Mouse (Mus musculus) stomach, embryonic 16.5 days (tissue): ENCODE measurements around the gene Fibp. TPM values are rescaled to one million over a fixed set of nuclear protein-coding genes. Genes with fewer than 3 reads are reported as not detected.

Experiments used
- ATAC-seq: fragments of 200-750 bp; cut with Nextera tagmentation; 2 replicates; pipeline ENCODE4 v1.8.0; 2017; ENCODE audit warnings: moderate number of reproducible peaks, moderate TSS enrichment; ENCODE audit not compliant: insufficient read depth, low FRiP score
- H3K27ac ChIP-seq: fragments of 300-500 bp; sonication (generic); 2 replicates; pipeline ENCODE4 v1.5.1; 2014; ENCODE audit warnings: low read length
- H3K27me3 ChIP-seq: fragments of 300-500 bp; sonication (generic); 2 replicates; pipeline ENCODE4 v1.6.1; 2014; ENCODE audit warnings: low read length, control low read depth, mixed read lengths; ENCODE audit not compliant: control insufficient read depth, insufficient read depth
- H3K36me3 ChIP-seq: fragments of 300-500 bp; sonication (generic); 2 replicates; pipeline ENCODE4 v1.6.1; 2014; ENCODE audit warnings: low read length; ENCODE audit not compliant: control insufficient read depth, insufficient read depth
- H3K4me1 ChIP-seq: fragments of 300-500 bp; sonication (generic); 2 replicates; pipeline ENCODE4 v1.6.1; 2014; ENCODE audit warnings: low read length, control low read depth, mixed read lengths; ENCODE audit not compliant: control insufficient read depth, insufficient read depth
- H3K4me2 ChIP-seq: fragments of 300-500 bp; sonication (generic); 2 replicates; pipeline ENCODE4 v1.6.1; 2014; ENCODE audit warnings: low read depth, low read length, mixed read lengths
- H3K4me3 ChIP-seq: fragments of 300-500 bp; sonication (generic); replicated peaks from 2 replicates; pipeline ENCODE4 v1.5.1; 2014; ENCODE audit warnings: mild to moderate bottlenecking, low read length
- H3K9ac ChIP-seq: fragments of 300-500 bp; sonication (generic); 2 replicates; pipeline ENCODE4 v1.6.1; 2014; ENCODE audit warnings: low read length
- H3K9me3 ChIP-seq: fragments of 300-500 bp; sonication (generic); replicated peaks from 2 replicates; pipeline ENCODE4 v1.6.1; 2016; ENCODE audit warnings: low read length, control low read depth; ENCODE audit not compliant: control insufficient read depth
- WGBS: fragments of 180-500 bp; shearing (Covaris S2); extraction: QIAGEN DNeasy Blood & Tissue Kit; methylation state at CpG from one replicate; pipeline ENCODE4 v1.1.7; 2014; 5-methylcytosine and 5-hydroxymethylcytosine counted together
- polyA plus RNA-seq: library from polyadenylated mRNA; unstranded; fragments of >200 nt; fragmentation: Nextera tagmentation; extraction: Ambion mirVana; gene quantifications from 2 replicates; pipeline ENCODE4 v1.2.1, GENCODE M21; 2015

Fibp gene
- polyA plus RNA-seq, 1 experiment from 2014 or later: 98.3 TPM

GRCm38 (mm10) chr19:5457746-5458442, 2.5 kb upstream of the Fibp start, which contains the start of gene Ccdc85b:
Ccdc85b (minus strand) TSS chr19:5457894.
- Histone ChIP-seq H3K4me1 (peaks cover 37% of the 10 kb centered on the region), H3K9me3 (no peaks in the 10 kb centered on the region), H3K27me3 (no peaks in the 10 kb centered on the region), H3K36me3 (peaks cover 7% of the 10 kb centered on the region), H3K27ac (peak within 1 kb of the TSS; percentile 91), H3K9ac (peak within 1 kb of the TSS; percentile 88), H3K4me3 (peak within 1 kb of the TSS; percentile 75), H3K4me2 (peak within 1 kb of the TSS; percentile 83)
- 11% methylated on average over 14 of the region's 14 CpGs for WGBS
- ATAC-seq: no peak

DNA sequence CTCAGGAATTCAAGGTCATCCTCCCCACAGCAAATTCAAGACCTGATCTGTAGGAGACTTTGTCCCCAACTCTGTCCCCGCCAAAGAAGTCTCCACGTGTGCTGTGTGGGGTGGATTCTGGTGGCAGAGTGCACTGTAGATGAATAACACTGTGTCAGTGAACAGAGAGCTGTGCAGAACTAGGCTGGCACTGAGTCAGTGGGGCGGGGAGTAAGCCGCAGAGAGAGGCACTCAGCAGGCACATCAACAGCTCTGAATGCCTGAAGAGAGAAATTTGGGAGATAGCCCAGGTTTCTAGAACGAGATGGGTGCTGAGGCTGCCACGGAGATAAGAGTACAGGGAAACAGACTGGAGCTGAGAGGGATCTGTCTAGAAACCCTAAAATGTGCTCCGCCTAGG, 1.4 kb upstream of the Fibp start:
- no peak for ATAC-seq
- Histone ChIP-seq H3K4me2 (no peak overlapping the region), H3K4me3 (no peak overlapping the region), H3K4me1 (peaks cover 40% of the 10 kb centered on the region), H3K27me3 (no peaks in the 10 kb centered on the region), H3K36me3 (peaks cover 18% of the 10 kb centered on the region), H3K9me3 (no peaks in the 10 kb centered on the region), H3K9ac (no peak overlapping the region), H3K27ac (no peak overlapping the region)
- 74% methylated on average over 7 of the region's 7 CpGs for WGBS

- no peak overlapping the region for H3K27ac ChIP-seq
- 28% methylated on average over 3 of the region's 3 CpGs for WGBS
- no peaks in the 10 kb centered on the region for H3K27me3 ChIP-seq
- H3K36me3 ChIP-seq: peaks cover 20% of the 10 kb centered on the region
- peak overlapping the region; percentile 82 for H3K9ac ChIP-seq
- no peaks in the 10 kb centered on the region for H3K9me3 ChIP-seq
- H3K4me1 ChIP-seq: peaks cover 41% of the 10 kb centered on the region
- peak overlapping the region; percentile 76 for H3K4me3 ChIP-seq
- no peak for ATAC-seq
- H3K4me2 ChIP-seq: peak overlapping the region; percentile 90
Observed at GRCm38 (mm10) chr19:5459896-5460295, 519 bp upstream of the Fibp start.

DNA sequence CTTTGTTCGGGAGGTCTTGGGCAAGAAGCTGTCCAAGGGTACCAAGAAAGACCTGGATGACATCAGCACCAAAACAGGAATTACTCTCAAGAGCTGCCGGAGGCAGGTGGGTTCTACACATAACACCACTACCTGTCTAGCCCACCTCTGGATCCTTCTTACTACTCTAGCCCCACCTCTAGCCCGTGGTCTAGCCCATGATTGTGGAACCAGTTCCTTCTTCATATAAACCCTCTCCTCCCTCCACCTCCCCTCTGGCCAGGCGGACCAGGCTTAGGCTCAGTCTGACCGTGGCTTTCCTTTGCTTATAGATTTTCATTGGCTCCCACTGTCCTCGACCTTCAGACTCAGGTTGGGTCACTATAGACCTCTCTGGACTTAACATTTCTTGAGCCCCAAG, 996 bp downstream of the Fibp start:
- Histone ChIP-seq H3K27ac (no peak overlapping the region), H3K9me3 (no peaks in the 10 kb centered on the region), H3K4me1 (peaks cover 26% of the 10 kb centered on the region), H3K4me2 (peak overlapping the region; percentile 90), H3K9ac (peak overlapping the region; percentile 82), H3K27me3 (no peaks in the 10 kb centered on the region), H3K4me3 (peak overlapping the region; percentile 76), H3K36me3 (peaks cover 29% of the 10 kb centered on the region)
- 88% methylated on average over 6 of the region's 6 CpGs for WGBS
- no peak for ATAC-seq

DNA sequence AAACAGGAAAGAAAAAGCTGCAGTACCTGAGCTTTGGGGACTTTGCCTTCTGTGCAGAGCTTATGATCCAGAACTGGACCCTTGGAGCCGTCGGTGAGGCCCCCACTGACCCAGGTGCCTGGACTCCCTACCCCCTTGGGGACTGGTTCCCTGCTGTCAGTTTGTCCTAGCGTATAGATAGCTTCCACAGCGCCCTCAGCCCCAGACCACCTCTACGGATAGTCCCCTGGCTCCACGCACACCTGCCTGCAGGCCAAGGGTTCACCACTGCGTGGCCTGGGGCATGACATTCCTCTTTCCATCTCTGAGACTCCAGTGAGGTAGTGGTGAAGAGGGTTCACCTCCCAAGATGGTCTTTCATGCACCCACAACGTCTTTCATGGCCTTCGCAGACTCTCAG, 2.8 kb downstream of the Fibp start:
- H3K4me2 ChIP-seq: no peak overlapping the region
- H3K27ac ChIP-seq: no peak overlapping the region
- no peaks in the 10 kb centered on the region for H3K27me3 ChIP-seq
- H3K4me1 ChIP-seq: peaks cover 19% of the 10 kb centered on the region
- H3K9ac ChIP-seq: no peak overlapping the region
- 88% methylated on average over 9 of the region's 9 CpGs for WGBS
- peaks cover 29% of the 10 kb centered on the region for H3K36me3 ChIP-seq
- H3K9me3 ChIP-seq: no peaks in the 10 kb centered on the region
- no peak for ATAC-seq
- H3K4me3 ChIP-seq: no peak overlapping the region

DNA sequence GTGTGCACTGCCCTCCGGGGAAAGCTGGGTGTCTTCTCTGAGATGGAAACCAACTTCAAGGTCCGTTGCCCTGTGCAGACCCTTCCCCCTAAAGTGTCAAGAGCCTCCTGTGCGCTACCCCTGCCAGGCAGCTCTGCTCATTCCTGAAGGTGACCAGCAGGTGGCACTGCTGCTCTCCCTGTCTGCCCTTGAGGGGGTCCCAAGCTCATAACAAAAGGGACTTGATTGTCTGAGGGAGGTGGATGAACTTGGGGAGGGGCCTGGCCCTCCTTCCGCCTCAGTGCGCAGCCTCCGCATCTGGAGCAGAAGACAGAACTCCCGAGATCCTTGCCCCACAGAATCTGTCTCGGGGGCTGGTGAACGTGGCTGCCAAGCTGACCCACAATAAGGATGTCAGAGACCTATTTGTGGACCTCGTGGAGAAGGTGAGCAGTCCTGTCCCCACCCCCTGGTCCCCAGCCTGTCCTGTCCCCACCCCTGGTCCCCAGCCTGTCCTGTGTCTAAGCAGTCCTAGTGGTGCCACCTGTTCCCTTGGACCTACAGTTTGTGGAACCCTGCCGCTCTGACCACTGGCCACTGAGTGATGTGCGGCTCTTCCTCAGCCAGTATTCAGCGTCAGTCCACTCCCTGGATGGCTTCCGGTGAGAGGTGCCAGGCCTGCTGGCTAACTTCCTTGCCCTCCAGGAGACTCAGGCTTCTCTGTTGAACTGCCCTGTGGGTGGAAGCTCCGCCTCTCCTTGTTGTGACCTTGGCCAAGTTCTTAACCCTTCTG, 3.6 kb downstream of the Fibp start:
- ATAC-seq: peak; percentile 15; the same call in 1 of the 2 replicates
- peak overlapping the region; percentile 14; the same call in 1 of the 2 replicates for H3K27ac ChIP-seq
- H3K4me2 ChIP-seq: peak overlapping the region; percentile 46
- 35% methylated on average over 15 of the region's 15 CpGs for WGBS
- no peaks in the 10 kb centered on the region for H3K27me3 ChIP-seq
- H3K4me1 ChIP-seq: peaks cover 17% of the 10 kb centered on the region
- H3K9ac ChIP-seq: peak overlapping the region; percentile 55
- H3K4me3 ChIP-seq: peak overlapping the region; percentile 25
- H3K36me3 ChIP-seq: peaks cover 29% of the 10 kb centered on the region
- no peaks in the 10 kb centered on the region for H3K9me3 ChIP-seq

DNA sequence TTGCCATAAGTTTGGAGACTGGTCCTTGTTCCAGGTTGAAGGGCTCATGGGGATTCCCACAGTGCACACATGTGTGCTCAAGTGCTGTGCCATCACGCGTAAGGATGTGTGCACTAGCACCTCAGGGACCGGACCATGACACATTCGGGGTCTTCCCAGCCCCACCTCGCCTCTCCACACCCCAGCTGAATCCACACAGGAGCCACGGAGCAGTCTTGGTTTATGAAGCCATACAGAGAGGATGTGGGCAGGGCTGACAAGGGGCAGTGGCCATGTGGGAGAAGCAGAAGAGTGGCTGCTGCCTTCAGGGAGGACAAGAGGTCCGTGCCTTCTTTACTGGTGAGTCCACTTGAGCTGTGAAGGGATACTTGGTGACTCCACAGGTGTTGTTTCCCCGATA, 4.6 kb downstream of the Fibp start:
- H3K4me2 ChIP-seq: no peak overlapping the region
- peaks cover 29% of the 10 kb centered on the region for H3K36me3 ChIP-seq
- no peak overlapping the region for H3K27ac ChIP-seq
- no peak overlapping the region for H3K4me3 ChIP-seq
- ATAC-seq: no peak
- H3K9me3 ChIP-seq: no peaks in the 10 kb centered on the region
- WGBS: 94% methylated on average over 8 of the region's 8 CpGs
- H3K27me3 ChIP-seq: no peaks in the 10 kb centered on the region
- no peak overlapping the region for H3K9ac ChIP-seq
- H3K4me1 ChIP-seq: peaks cover 14% of the 10 kb centered on the region

DNA sequence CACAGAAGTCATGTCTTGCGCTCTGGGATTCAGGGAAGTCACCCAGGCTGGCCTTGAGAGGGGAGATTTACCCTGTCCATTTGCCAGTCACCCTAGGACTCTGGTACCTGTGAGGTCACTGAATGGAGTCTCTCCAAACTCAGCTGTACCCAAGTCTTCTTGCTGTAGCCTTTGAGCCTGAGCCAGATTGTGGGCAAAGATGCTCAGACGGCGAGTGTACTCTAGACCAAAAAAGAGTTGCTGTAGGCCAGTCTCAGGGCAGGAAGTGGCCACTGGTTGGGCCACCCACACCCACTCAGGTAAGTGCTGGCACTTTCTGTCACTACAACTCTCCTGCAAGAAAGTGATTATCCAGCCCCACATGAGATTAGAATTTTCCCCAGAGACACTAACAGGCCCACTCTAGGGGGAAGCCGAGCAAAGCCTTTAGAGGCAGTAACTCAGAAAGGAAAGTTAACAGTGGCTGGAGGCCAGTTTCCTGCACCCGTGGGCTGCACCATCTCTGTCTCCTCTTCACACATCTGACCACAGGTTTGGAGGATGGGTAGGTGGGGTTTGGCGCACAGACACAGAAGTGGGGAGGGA, 6.6 kb downstream of the Fibp start:
- peaks cover 6% of the 10 kb centered on the region for H3K4me1 ChIP-seq
- no peaks in the 10 kb centered on the region for H3K9me3 ChIP-seq
- WGBS: 88% methylated on average over 6 of the region's 6 CpGs
- no peak overlapping the region for H3K4me3 ChIP-seq
- H3K27me3 ChIP-seq: no peaks in the 10 kb centered on the region
- no peak overlapping the region for H3K4me2 ChIP-seq
- H3K36me3 ChIP-seq: peaks cover 24% of the 10 kb centered on the region
- no peak for ATAC-seq
- H3K9ac ChIP-seq: no peak overlapping the region
- H3K27ac ChIP-seq: no peak overlapping the region

DNA sequence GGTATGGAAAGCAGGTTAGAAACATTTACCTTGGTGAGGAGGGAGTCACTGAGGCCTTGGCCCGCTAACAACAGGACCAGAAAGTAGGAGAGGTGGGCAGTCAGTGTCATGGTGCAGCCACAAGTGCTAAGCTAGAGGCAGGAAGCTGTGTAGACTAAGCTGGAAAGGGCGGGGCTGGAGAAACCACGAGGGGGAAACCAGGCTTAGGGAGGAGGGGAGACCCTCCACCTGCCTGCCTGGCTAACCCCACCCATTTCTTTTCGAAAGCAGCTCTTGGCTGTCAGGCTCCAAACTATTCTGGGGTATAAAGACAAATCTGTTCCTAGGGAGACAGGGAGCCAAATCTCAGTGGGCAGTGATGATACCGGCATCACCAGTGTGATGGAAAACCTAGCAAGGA, 8.0 kb downstream of the Fibp start, which contains the start of gene Ctsw:
Ctsw (minus strand) TSS at position 134 of the 400 bp plus-strand sequence.
- Histone ChIP-seq H3K27me3 (no peaks in the 10 kb centered on the region), H3K36me3 (peaks cover 18% of the 10 kb centered on the region), H3K9me3 (no peaks in the 10 kb centered on the region), H3K4me2 (no peak within 1 kb of the TSS), H3K27ac (no peak within 1 kb of the TSS), H3K4me3 (no peak within 1 kb of the TSS), H3K4me1 (peaks cover 6% of the 10 kb centered on the region), H3K9ac (peak within 1 kb of the TSS; percentile 7; the same call in 1 of the 2 replicates)
- 30% methylated on average over 5 of the region's 5 CpGs for WGBS
- no peak for ATAC-seq
